Mouse (Mus musculus) E14TG2a.4 (cell line): ENCODE data around the gene Bmpr1b.

Experiments used
- CTCF ChIP-seq: conservative IDR thresholded peaks from 2 replicates; pipeline ENCODE4 v1.5.1; 2014; ENCODE audit warnings: low read length
- NANOG ChIP-seq: IDR thresholded peaks from 2 replicates; pipeline ENCODE4 v1.6.1; 2014; ENCODE audit warnings: borderline replicate concordance, low read length, mixed read lengths
- POU5F1 ChIP-seq: IDR thresholded peaks from 2 replicates; pipeline ENCODE4 v1.6.1; 2014; ENCODE audit warnings: low read length, borderline replicate concordance

GRCm38 (mm10) chr3:141952931-141953330 lies 216.3 kb downstream of the Bmpr1b start:
- TF ChIP-seq CTCF (no peak), POU5F1 (no peak), NANOG (no peak)
